12 mouse cellular contexts compared by ENCODE assay signal in genomic region chr4:140187404-140188145, GRCm38 (mm10). TPM values are rescaled to one million over a fixed set of nuclear protein-coding genes. Genes with fewer than 3 reads are reported as not detected.
DNase-seq lines count a peak whose midpoint lies in the region; ATAC-seq and TF ChIP-seq lines count a peak whose summit lies in the region.
"Had no signal": no experiment of that assay in that cellular context is flagged by ENCODE, and none has a peak within 500 bp of the region (broad histone marks: within the 10 kb centered on the region; RNA-seq: fewer than 3 reads in every experiment).

No protein-coding gene starts in this region.

- H3K27me3 ChIP-seq in forebrain, embryonic 10.5 days (ENCODE audit: poor library complexity, severe bottlenecking), result no peaks in the 10 kb centered on the region
- no peaks in the 10 kb centered on the region for H3K27me3 ChIP-seq in hindbrain, embryonic 16.5 days (replicated peaks; ENCODE audit: control insufficient read depth, insufficient read depth, low read length)
- no peaks in the 10 kb centered on the region for H3K27me3 ChIP-seq in midbrain, postnatal 0 days (ENCODE audit: insufficient read depth, low read length)
- H3K27me3 ChIP-seq in heart, embryonic 12.5 days (replicated peaks), result peaks cover 30% of the 10 kb centered on the region
- H3K27me3 ChIP-seq: embryonic facial prominence, embryonic 15.5 days; neural tube, embryonic 12.5 days had no signal

- no peak overlapping the region for H3K4me3 ChIP-seq in forebrain, embryonic 10.5 days
- no peak overlapping the region for H3K4me3 ChIP-seq in hindbrain, embryonic 16.5 days (ENCODE audit: low read length)
- no peak overlapping the region for H3K4me3 ChIP-seq in midbrain, postnatal 0 days (ENCODE audit: low read depth, low read length)
- H3K4me3 ChIP-seq in heart, embryonic 12.5 days, result no peak overlapping the region
- H3K4me3 ChIP-seq: embryonic facial prominence, embryonic 15.5 days; gastrocnemius, adult 2 months; limb, embryonic 12.5 days; neural tube, embryonic 12.5 days had no signal

- peak; percentile 52 for ATAC-seq in hindbrain, embryonic 16.5 days
- no peak; the same call in 1 of the 2 replicates for ATAC-seq in midbrain, postnatal 0 days (ENCODE audit: low FRiP score)
- no peak for ATAC-seq in heart, embryonic 12.5 days (ENCODE audit: insufficient number of reproducible peaks, low FRiP score)

- peak overlapping the region; percentile 44 for H3K27ac ChIP-seq in forebrain, embryonic 10.5 days
- peak overlapping the region; percentile 67 for H3K27ac ChIP-seq in hindbrain, embryonic 16.5 days (ENCODE audit: low read depth, low read length)
- no peak overlapping the region for H3K27ac ChIP-seq in midbrain, postnatal 0 days (ENCODE audit: low read depth, low read length)
- H3K27ac ChIP-seq in heart, embryonic 12.5 days (ENCODE audit: poor library complexity, severe bottlenecking), result no peak overlapping the region
- H3K27ac ChIP-seq: embryonic facial prominence, embryonic 15.5 days; gastrocnemius, adult 2 months; limb, embryonic 12.5 days; macrophage; neural tube, embryonic 12.5 days had no signal

- peak overlapping the region; percentile 1; the same call in 1 of the 2 replicates for H3K9ac ChIP-seq in hindbrain, embryonic 16.5 days (ENCODE audit: low read depth, low read length)
- no peak overlapping the region for H3K9ac ChIP-seq in midbrain, postnatal 0 days (replicated peaks; ENCODE audit: low read length, poor library complexity, severe bottlenecking)
- H3K9ac ChIP-seq in heart, embryonic 12.5 days, result no peak overlapping the region
- H3K9ac ChIP-seq: embryonic facial prominence, embryonic 15.5 days; limb, embryonic 12.5 days; neural tube, embryonic 12.5 days had no signal

- TF ChIP-seq CTCF in midbrain, postnatal 0 days (IDR thresholded peaks at IDR 0.05), result no peak

- H3K4me1 ChIP-seq in forebrain, embryonic 10.5 days, result peaks cover 29% of the 10 kb centered on the region; the same call in 1 of the 2 replicates
- H3K4me1 ChIP-seq in hindbrain, embryonic 16.5 days (ENCODE audit: control insufficient read depth, insufficient read depth, low read depth, low read length), result peaks cover 19% of the 10 kb centered on the region
- peaks cover 6% of the 10 kb centered on the region; the same call in 1 of the 2 replicates for H3K4me1 ChIP-seq in midbrain, postnatal 0 days (ENCODE audit: insufficient read depth, low read length)
- H3K4me1 ChIP-seq in heart, embryonic 12.5 days (replicated peaks), result peaks cover 10% of the 10 kb centered on the region
- H3K4me1 ChIP-seq: embryonic facial prominence, embryonic 15.5 days; limb, embryonic 12.5 days had no signal

- no peaks in the 10 kb centered on the region for H3K36me3 ChIP-seq in forebrain, embryonic 10.5 days (replicated peaks)
- H3K36me3 ChIP-seq in hindbrain, embryonic 16.5 days (ENCODE audit: control insufficient read depth, insufficient read depth, low read length), result no peaks in the 10 kb centered on the region
- no peaks in the 10 kb centered on the region for H3K36me3 ChIP-seq in midbrain, postnatal 0 days (ENCODE audit: insufficient read depth, low read length)
- no peaks in the 10 kb centered on the region for H3K36me3 ChIP-seq in heart, embryonic 12.5 days
- H3K36me3 ChIP-seq: embryonic facial prominence, embryonic 15.5 days; limb, embryonic 12.5 days; neural tube, embryonic 12.5 days had no signal

- no peak overlapping the region for H3K4me2 ChIP-seq in hindbrain, embryonic 16.5 days (ENCODE audit: low read length)
- H3K4me2 ChIP-seq in midbrain, postnatal 0 days (ENCODE audit: low read depth, low read length, poor library complexity, severe bottlenecking), result no peak overlapping the region
- no peak overlapping the region for H3K4me2 ChIP-seq in heart, embryonic 12.5 days
- H3K4me2 ChIP-seq: embryonic facial prominence, embryonic 15.5 days; limb, embryonic 12.5 days; neural tube, embryonic 12.5 days had no signal

- no peaks in the 10 kb centered on the region for H3K9me3 ChIP-seq in forebrain, embryonic 10.5 days
- no peaks in the 10 kb centered on the region for H3K9me3 ChIP-seq in hindbrain, embryonic 16.5 days (ENCODE audit: control insufficient read depth, low read length)
- H3K9me3 ChIP-seq in midbrain, postnatal 0 days (ENCODE audit: low read length), result no peaks in the 10 kb centered on the region
- H3K9me3 ChIP-seq in heart, embryonic 12.5 days (replicated peaks), result no peaks in the 10 kb centered on the region
- H3K9me3 ChIP-seq: embryonic facial prominence, embryonic 15.5 days; limb, embryonic 12.5 days; neural tube, embryonic 12.5 days had no signal

- 78% methylated on average over 8 of the region's 8 CpGs for WGBS in forebrain, embryonic 10.5 days
- WGBS in hindbrain, embryonic 16.5 days, result 52% methylated on average over 8 of the region's 8 CpGs
- WGBS in midbrain, postnatal 0 days, result 46% methylated on average over 8 of the region's 8 CpGs
- WGBS in heart, embryonic 12.5 days, result 68% methylated on average over 8 of the region's 8 CpGs

- DNase-seq in cerebellum, postnatal 10 days, result peak; percentile 81 to 87
- no peak for DNase-seq in forebrain, embryonic 10.5 days (ENCODE audit: extremely low spot score, low spot score)
- peak; percentile 71 for DNase-seq in midbrain, postnatal 0 days (ENCODE audit: low spot score)
- no peak for DNase-seq in thymus, adult 18-20 months
- no peak for DNase-seq in kidney, postnatal 10 days
- DNase-seq: gastrocnemius, adult 2 months had no signal

RNA-seq across cellular contexts. Expression of gene Igsf21, which starts 59.0 kb away (rescaled TPM):
- 3.8 and 4.6 TPM in 2 replicates for polyA plus RNA-seq in forebrain, embryonic 10.5 days (2016; fragmentation: Nextera tagmentation; extraction: Ambion mirVana)
- 102 and 109 TPM in 2 replicates for polyA plus RNA-seq in hindbrain, embryonic 16.5 days (2015; fragmentation: Nextera tagmentation; extraction: Ambion mirVana)
- 115 and 145 TPM in 2 replicates for total RNA-seq in midbrain, postnatal 0 days (2014; rRNA removed)
- 146 TPM in 2 replicates for polyA plus RNA-seq in midbrain, postnatal 0 days (2015; fragmentation: Nextera tagmentation; extraction: Ambion mirVana)
- polyA plus RNA-seq in heart, embryonic 12.5 days (2016; fragmentation: Nextera tagmentation; extraction: Ambion mirVana), result 0.17 TPM in 1 of 2 replicates, not detected in the other
- polyA plus RNA-seq: limb, embryonic 12.5 days; macrophage had no signal

Comparison
In these comparisons a context has a peak if more than half of its experiments do, and no peak if none do; other contexts are left out.
1. DNase-seq: peak in cerebellum, postnatal 10 days (2 of 2) and midbrain, postnatal 0 days (single experiment); none in forebrain, embryonic 10.5 days (single experiment), thymus, adult 18-20 months (0 of 2) and kidney, postnatal 10 days (single experiment).
2. H3K27ac ChIP-seq: peak in forebrain, embryonic 10.5 days (single experiment) and hindbrain, embryonic 16.5 days (single experiment); none in midbrain, postnatal 0 days (single experiment) and heart, embryonic 12.5 days (single experiment).
3. RNA of gene Igsf21, which starts 59.0 kb away (polyA plus RNA-seq): 146 TPM in midbrain, postnatal 0 days and 102 to 109 TPM in hindbrain, embryonic 16.5 days; 3.8 to 4.6 TPM in forebrain, embryonic 10.5 days and 0.17 TPM in heart, embryonic 12.5 days; every median in the first group is over 10 times any median in the second.